Mouse (Mus musculus) stomach, embryonic 16.5 days (tissue): Measurements from ENCODE around the gene Rgs11. TPM values are rescaled to one million over a fixed set of nuclear protein-coding genes. Genes with fewer than 3 reads are reported as not detected.
"Not testable (repeated sequence)": the region's sequence is repeated elsewhere in the genome, so short reads cannot be mapped to it uniquely, and the experiment has no call there.

Source experiments
- ATAC-seq: fragments of 200-750 bp; cut with Nextera tagmentation; 2 replicates; pipeline ENCODE4 v1.8.0; 2017; ENCODE audit warnings: moderate number of reproducible peaks, moderate TSS enrichment; ENCODE audit not compliant: insufficient read depth, low FRiP score
- H3K27ac ChIP-seq: fragments of 300-500 bp; sonication (generic); 2 replicates; pipeline ENCODE4 v1.5.1; 2014; ENCODE audit warnings: low read length
- H3K27me3 ChIP-seq: fragments of 300-500 bp; sonication (generic); 2 replicates; pipeline ENCODE4 v1.6.1; 2014; ENCODE audit warnings: low read length, control low read depth, mixed read lengths; ENCODE audit not compliant: control insufficient read depth, insufficient read depth
- H3K36me3 ChIP-seq: fragments of 300-500 bp; sonication (generic); 2 replicates; pipeline ENCODE4 v1.6.1; 2014; ENCODE audit warnings: low read length; ENCODE audit not compliant: control insufficient read depth, insufficient read depth
- H3K4me1 ChIP-seq: fragments of 300-500 bp; sonication (generic); 2 replicates; pipeline ENCODE4 v1.6.1; 2014; ENCODE audit warnings: low read length, control low read depth, mixed read lengths; ENCODE audit not compliant: control insufficient read depth, insufficient read depth
- H3K4me2 ChIP-seq: fragments of 300-500 bp; sonication (generic); 2 replicates; pipeline ENCODE4 v1.6.1; 2014; ENCODE audit warnings: low read depth, low read length, mixed read lengths
- H3K4me3 ChIP-seq: fragments of 300-500 bp; sonication (generic); replicated peaks from 2 replicates; pipeline ENCODE4 v1.5.1; 2014; ENCODE audit warnings: mild to moderate bottlenecking, low read length
- H3K9ac ChIP-seq: fragments of 300-500 bp; sonication (generic); 2 replicates; pipeline ENCODE4 v1.6.1; 2014; ENCODE audit warnings: low read length
- H3K9me3 ChIP-seq: fragments of 300-500 bp; sonication (generic); replicated peaks from 2 replicates; pipeline ENCODE4 v1.6.1; 2016; ENCODE audit warnings: low read length, control low read depth; ENCODE audit not compliant: control insufficient read depth
- WGBS: fragments of 180-500 bp; shearing (Covaris S2); extraction: QIAGEN DNeasy Blood & Tissue Kit; methylation state at CpG from one replicate; pipeline ENCODE4 v1.1.7; 2014; 5-methylcytosine and 5-hydroxymethylcytosine counted together
- polyA plus RNA-seq: library from polyadenylated mRNA; unstranded; fragments of >200 nt; fragmentation: Nextera tagmentation; extraction: Ambion mirVana; gene quantifications from 2 replicates; pipeline ENCODE4 v1.2.1, GENCODE M21; 2015

The Rgs11 gene
- polyA plus RNA-seq, result 40.3 and 42.7 TPM in 2 replicates

GRCm38 (mm10) chr17:26202737-26203136, at the start of gene Rgs11:
Gene Rgs11 (plus strand): TSS chr17:26202951.
- Histone ChIP-seq H3K4me1 (peaks cover 15% of the 10 kb centered on the region), H3K4me2 (peak within 1 kb of the TSS; percentile 94), H3K9me3 (no peaks in the 10 kb centered on the region), H3K27me3 (peaks cover 13% of the 10 kb centered on the region), H3K27ac (0 out of 2 replicates have a peak within 1 kb of the TSS, but pooled peaks have one; percentile 11), H3K9ac (peak within 1 kb of the TSS; percentile 66), H3K36me3 (peaks cover 4% of the 10 kb centered on the region; the same call in 1 of the 2 replicates), H3K4me3 (peak within 1 kb of the TSS; percentile 59)
- no peak for ATAC-seq
- WGBS, result 2% methylated on average over 22 of the region's 22 CpGs

GRCm38 (mm10) chr17:26162736-26163135, 40.0 kb upstream of the Rgs11 start:
- Histone ChIP-seq H3K4me1 (no peaks in the 10 kb centered on the region), H3K9me3 (no peaks in the 10 kb centered on the region), H3K9ac (no peak overlapping the region), H3K36me3 (no peaks in the 10 kb centered on the region), H3K4me2 (no peak overlapping the region), H3K27me3 (no peaks in the 10 kb centered on the region), H3K4me3 (no peak overlapping the region), H3K27ac (no peak overlapping the region)
- ATAC-seq, result no peak
- 86% methylated on average over 1 of the region's 1 CpGs for WGBS

DNA sequence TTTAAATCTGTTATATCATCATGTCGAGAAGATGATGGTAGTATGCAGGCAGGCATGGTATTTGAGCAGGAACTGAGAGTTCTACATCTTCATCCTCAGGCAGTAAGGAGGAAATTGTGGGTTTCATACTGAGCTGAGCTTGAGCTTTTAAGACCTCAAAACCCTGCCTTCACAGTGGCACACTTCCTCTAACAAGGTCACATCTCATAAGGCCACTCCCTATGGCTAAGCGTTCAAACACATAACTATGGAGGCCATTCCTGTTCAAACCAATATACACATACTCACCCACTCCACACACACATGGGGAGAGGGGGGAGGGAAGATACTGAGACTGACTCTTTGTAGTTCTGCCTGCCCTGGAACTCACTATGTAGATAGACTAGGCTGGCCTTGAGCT, 34.7 kb upstream of the Rgs11 start:
- Histone ChIP-seq H3K4me2 (no peak overlapping the region), H3K9me3 (no peaks in the 10 kb centered on the region), H3K27me3 (no peaks in the 10 kb centered on the region), H3K4me1 (no peaks in the 10 kb centered on the region), H3K27ac (no peak overlapping the region), H3K36me3 (no peaks in the 10 kb centered on the region), H3K4me3 (no peak overlapping the region), H3K9ac (no peak overlapping the region)
- ATAC-seq, result 0 out of 2 replicates have a peak, but pooled peaks have one; percentile 44
- 81% methylated on average over 2 of the region's 2 CpGs for WGBS

- not testable (repeated sequence) for H3K9me3 ChIP-seq, ATAC-seq, H3K27me3 ChIP-seq, H3K4me1 ChIP-seq, H3K36me3 ChIP-seq, H3K4me2 ChIP-seq, H3K27ac ChIP-seq, H3K9ac ChIP-seq, H3K4me3 ChIP-seq
- WGBS, result 81% methylated on average over 2 of the region's 2 CpGs
Observed at GRCm38 (mm10) chr17:26175248-26175647, 27.5 kb upstream of the Rgs11 start.

DNA sequence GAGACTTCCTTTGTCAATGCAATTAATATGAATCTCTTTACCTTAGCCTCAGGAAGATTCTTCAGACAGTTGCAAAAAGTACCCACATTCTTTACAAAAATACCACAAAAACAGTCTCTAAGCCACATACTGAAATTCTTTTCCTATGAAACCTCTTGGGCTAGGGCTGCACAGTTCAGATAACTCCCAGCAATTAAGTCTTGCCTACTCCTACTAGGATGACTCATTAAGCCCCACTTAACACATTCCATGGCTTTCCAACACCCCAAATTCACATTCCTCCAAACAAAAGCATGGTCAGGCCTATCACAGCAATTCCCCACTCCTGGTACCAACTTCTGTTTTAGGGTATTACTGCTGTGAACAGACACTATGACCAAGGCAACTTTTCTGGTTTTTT, 24.1 kb upstream of the Rgs11 start:
- Histone ChIP-seq H3K4me1 (no peaks in the 10 kb centered on the region), H3K27ac (no peak overlapping the region), H3K9ac (no peak overlapping the region), H3K9me3 (no peaks in the 10 kb centered on the region), H3K4me3 (no peak overlapping the region), H3K4me2 (no peak overlapping the region), H3K36me3 (peaks cover 6% of the 10 kb centered on the region; the same call in 1 of the 2 replicates), H3K27me3 (no peaks in the 10 kb centered on the region)
- no peak for ATAC-seq

DNA sequence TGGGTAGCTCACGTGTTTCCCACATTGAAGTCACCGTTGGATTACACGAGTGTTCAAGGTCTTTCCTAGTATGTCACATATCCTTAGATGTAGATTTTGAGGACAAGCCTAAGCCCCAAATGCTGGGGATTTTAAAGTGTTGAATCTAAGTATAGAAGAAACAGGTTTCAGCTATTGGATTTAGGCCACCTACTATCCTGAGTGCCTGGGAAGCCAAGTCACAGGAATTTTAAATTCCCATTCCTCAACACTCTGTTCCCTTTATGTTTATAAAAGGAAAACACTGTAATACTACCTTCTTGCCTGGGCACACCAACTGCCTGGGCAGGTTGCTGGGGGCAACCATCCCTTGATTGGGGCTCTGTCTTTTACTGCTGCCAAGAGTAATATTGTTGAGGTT, 21.6 kb upstream of the Rgs11 start:
- H3K36me3 ChIP-seq, result 0 out of 2 replicates have a peak, but pooled peaks cover 3% of the 10 kb centered on the region
- H3K27me3 ChIP-seq, result no peaks in the 10 kb centered on the region
- no peak for ATAC-seq
- H3K9me3 ChIP-seq, result no peaks in the 10 kb centered on the region
- no peaks in the 10 kb centered on the region for H3K4me1 ChIP-seq
- H3K4me2 ChIP-seq, result no peak overlapping the region
- no peak overlapping the region for H3K27ac ChIP-seq
- 88% methylated on average over 3 of the region's 3 CpGs for WGBS
- no peak overlapping the region for H3K4me3 ChIP-seq
- H3K9ac ChIP-seq, result no peak overlapping the region

DNA sequence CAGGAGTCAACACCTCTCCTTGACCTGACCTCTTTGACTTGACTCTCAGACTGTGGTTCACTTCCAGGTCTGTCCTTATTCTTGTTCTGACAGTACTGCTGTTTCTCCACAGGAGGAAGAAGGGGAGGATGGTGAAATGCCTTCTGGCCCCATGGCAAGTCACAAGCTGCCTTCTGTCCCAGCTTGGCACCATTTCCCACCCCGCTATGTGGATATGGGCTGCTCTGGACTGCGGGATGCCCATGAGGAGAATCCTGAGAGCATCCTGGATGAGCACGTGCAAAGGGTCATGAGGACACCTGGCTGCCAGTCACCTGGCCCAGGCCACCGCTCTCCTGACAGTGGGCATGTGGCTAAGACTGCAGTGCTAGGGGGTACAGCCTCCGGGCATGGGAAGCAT, 15.2 kb upstream of the Rgs11 start:
- 95% methylated on average over 5 of the region's 5 CpGs for WGBS
- no peaks in the 10 kb centered on the region for H3K4me1 ChIP-seq
- no peaks in the 10 kb centered on the region for H3K27me3 ChIP-seq
- no peak overlapping the region for H3K27ac ChIP-seq
- peaks cover 13% of the 10 kb centered on the region; the same call in 1 of the 2 replicates for H3K36me3 ChIP-seq
- no peak overlapping the region for H3K4me2 ChIP-seq
- no peak overlapping the region for H3K4me3 ChIP-seq
- ATAC-seq, result no peak
- no peaks in the 10 kb centered on the region for H3K9me3 ChIP-seq
- H3K9ac ChIP-seq, result no peak overlapping the region

DNA sequence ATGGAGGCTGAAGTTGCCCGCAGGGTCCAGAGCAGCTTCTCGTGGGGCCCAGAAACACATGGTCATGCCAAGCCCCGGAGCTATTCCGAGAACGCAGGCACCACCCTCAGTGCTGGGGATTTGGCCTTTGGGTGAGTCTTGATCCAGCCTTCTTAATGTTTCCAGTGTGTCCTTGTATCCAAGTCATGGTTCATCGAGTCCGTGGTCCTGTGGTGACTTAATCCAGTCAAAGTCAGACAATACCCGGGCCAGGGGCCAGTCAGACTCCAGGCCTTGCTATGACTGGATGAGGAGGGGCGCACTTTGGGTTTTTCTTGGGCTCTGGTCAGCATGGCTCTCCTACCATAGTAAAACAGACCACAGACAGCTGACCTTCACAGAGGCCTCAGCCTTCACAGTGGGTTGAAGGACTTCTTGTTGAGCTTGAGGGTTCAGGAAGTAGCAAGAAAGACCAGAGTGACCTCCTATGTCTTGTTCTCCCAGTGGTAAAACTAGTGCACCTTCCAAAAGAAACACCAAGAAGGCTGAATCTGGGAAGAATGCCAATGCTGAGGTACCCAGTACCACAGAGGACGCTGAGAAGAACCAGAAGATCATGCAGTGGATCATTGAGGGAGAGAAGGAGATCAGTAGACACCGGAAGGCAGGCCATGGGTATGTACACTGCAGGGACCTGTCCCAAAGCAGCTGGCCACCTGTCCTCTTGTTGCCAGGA, 14.5 kb upstream of the Rgs11 start:
- H3K9ac ChIP-seq, result no peak overlapping the region
- WGBS, result 94% methylated on average over 11 of the region's 11 CpGs
- no peak for ATAC-seq
- no peaks in the 10 kb centered on the region for H3K4me1 ChIP-seq
- H3K4me2 ChIP-seq, result no peak overlapping the region
- no peak overlapping the region for H3K27ac ChIP-seq
- no peaks in the 10 kb centered on the region for H3K9me3 ChIP-seq
- H3K4me3 ChIP-seq, result no peak overlapping the region
- H3K36me3 ChIP-seq, result peaks cover 14% of the 10 kb centered on the region; the same call in 1 of the 2 replicates
- no peaks in the 10 kb centered on the region for H3K27me3 ChIP-seq

- H3K27ac ChIP-seq, H3K9ac ChIP-seq, H3K9me3 ChIP-seq, H3K4me3 ChIP-seq, H3K4me1 ChIP-seq, ATAC-seq, H3K4me2 ChIP-seq, H3K27me3 ChIP-seq: not testable (repeated sequence)
- WGBS, result 87% methylated on average over 7 of the region's 7 CpGs
- H3K36me3 ChIP-seq, result peaks cover 30% of the 10 kb centered on the region; the same call in 1 of the 2 replicates
Observed at GRCm38 (mm10) chr17:26191486-26191885, 11.3 kb upstream of the Rgs11 start.
